Mouse (Mus musculus) embryonic fibroblast, embryonic 13.5 days (primary cell): ENCODE data around the gene Mfsd4b3. TPM values are rescaled to one million over a fixed set of nuclear protein-coding genes. Genes with fewer than 3 reads are reported as not detected.
"Not testable (repeated sequence)": the region's sequence is repeated elsewhere in the genome, so short reads cannot be mapped to it uniquely, and the experiment has no call there.

Source experiments
- H3K27ac ChIP-seq: 2 replicates; pipeline ENCODE4 v1.5.1; 2012; ENCODE audit warnings: low read length, control low read depth, inconsistent platforms; ENCODE audit not compliant: insufficient read depth
- H3K4me1 ChIP-seq: 2 replicates; pipeline ENCODE4 v1.6.1; 2011; ENCODE audit warnings: low read length; ENCODE audit not compliant: control insufficient read depth, insufficient read depth
- H3K4me3 ChIP-seq: 2 replicates; pipeline ENCODE4 v1.5.1; 2011; ENCODE audit warnings: mild to moderate bottlenecking, control low read depth, low read length; ENCODE audit not compliant: insufficient read depth
- CTCF ChIP-seq: IDR thresholded peaks from 2 replicates; pipeline ENCODE4 v1.5.1; 2011; ENCODE audit warnings: mild to moderate bottlenecking, control low read depth, low read length, moderate library complexity, borderline replicate concordance; ENCODE audit not compliant: insufficient read depth
- POLR2A ChIP-seq: IDR thresholded peaks from 2 replicates; pipeline ENCODE4 v1.6.1; 2011; ENCODE audit warnings: low read depth, mild to moderate bottlenecking, control low read depth, low read length, moderate library complexity
- polyA plus RNA-seq: library from polyadenylated mRNA; stranded (reverse); fragments of >200 nt; gene quantifications from 2 replicates; pipeline ENCODE4 v1.2.4, GENCODE M21; 2011; ENCODE audit warnings: low read depth; ENCODE audit not compliant: missing spikeins, insufficient read length

Mfsd4b3 gene
- polyA plus RNA-seq, 1 experiment, result 0.56 TPM

DNA sequence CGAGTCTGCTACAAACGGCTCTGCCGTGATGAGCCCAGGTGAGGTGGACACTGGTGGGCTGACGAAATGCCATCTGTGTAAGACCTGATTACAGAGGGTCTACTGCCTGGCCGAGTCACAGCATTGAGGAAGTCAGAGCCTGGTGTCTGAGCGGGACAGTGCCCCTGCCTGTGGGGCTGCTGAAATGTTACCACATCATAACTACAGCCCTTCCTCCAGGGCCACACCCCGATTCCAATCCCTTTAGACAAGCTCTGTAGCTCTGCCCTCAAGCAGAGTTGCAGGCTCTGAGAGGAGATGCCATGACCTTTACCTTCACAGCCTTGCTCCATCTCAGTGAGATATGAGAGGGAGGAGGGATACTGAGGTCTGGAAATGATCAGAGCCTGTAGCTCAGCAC lies 23.4 kb downstream of the Mfsd4b3 start:
- no peak overlapping the region for H3K4me3 ChIP-seq
- TF ChIP-seq POLR2A (no peak), CTCF (no peak)
- no peaks in the 10 kb centered on the region for H3K4me1 ChIP-seq
- no peak overlapping the region for H3K27ac ChIP-seq

DNA sequence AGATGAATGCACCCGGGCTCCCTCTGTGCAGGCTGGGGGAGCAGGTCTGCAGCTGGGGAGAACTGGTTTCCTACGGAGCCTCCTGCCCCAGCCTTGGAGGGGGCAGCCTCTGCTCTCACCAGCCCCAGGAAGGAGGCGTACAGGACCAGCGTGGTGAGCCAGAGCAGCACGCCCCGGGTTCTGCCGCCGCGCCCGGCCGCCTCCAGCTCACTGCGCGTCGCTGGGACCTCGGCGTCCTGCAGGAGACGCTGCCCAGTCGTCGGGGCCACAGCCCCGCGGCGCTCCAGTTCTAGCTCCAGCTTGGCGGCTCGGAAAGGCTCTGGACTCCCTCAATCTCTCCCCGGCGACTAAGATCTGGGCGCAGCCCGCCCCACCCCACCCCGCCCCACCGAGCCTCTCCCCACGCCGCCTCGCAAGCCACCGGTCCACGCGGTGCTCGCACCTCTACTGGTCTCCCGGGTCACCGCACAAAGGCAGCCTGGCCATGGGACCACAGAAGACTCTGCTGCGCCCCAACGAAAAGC lies 33.3 kb downstream of the Mfsd4b3 start, which contains the start of gene Mfsd4b2:
Mfsd4b2 (minus strand) TSS at position 308 of the 524 bp plus-strand sequence.
- Histone ChIP-seq H3K27ac (no peak within 1 kb of the TSS), H3K4me1 (no peaks in the 10 kb centered on the region), H3K4me3 (peak within 1 kb of the TSS; percentile 18)
- TF ChIP-seq CTCF, result no peak
- no peak for TF ChIP-seq POLR2A

DNA sequence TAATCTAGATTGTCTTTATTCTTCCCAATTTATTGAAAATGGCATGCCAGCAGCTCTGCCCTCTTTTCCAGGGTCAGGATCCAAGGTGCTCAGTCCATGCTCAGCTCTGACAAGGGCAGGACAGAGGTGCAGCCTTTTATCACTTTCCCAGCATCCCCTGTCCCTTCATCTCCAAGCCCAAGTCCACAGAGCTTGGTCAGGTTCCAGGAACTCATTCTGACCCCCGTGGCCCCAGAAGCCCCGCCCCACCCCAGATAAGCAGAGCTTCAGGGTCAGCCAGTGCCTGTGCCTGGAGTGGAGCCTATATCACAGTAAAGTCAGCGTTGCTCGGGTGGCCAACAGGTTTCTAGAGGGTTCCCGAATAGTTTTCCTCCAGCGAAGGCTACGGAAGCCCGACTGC lies 35.4 kb downstream of the Mfsd4b3 start:
- not testable (repeated sequence) for H3K4me1 ChIP-seq, H3K27ac ChIP-seq, H3K4me3 ChIP-seq

DNA sequence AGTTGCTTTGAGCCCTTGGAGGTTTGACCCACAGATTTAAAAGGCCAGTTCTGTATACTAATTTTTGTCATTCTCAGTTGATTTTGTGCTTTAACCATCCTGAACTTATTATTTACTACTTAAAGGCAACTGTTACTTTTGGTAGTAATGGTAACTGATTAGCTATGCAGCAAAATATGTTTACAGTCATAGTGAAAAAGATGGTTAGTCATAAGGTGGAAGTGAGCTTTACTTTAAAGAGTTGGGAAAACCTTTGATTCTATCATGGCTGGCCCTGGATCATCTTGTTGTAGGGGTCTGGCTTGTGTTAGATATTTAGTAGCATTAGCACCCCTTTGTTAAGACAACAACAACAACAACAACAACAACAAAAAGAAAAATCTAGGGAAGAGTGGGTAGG lies 47.3 kb downstream of the Mfsd4b3 start:
- no peak overlapping the region for H3K27ac ChIP-seq
- H3K4me1 ChIP-seq, result no peaks in the 10 kb centered on the region

DNA sequence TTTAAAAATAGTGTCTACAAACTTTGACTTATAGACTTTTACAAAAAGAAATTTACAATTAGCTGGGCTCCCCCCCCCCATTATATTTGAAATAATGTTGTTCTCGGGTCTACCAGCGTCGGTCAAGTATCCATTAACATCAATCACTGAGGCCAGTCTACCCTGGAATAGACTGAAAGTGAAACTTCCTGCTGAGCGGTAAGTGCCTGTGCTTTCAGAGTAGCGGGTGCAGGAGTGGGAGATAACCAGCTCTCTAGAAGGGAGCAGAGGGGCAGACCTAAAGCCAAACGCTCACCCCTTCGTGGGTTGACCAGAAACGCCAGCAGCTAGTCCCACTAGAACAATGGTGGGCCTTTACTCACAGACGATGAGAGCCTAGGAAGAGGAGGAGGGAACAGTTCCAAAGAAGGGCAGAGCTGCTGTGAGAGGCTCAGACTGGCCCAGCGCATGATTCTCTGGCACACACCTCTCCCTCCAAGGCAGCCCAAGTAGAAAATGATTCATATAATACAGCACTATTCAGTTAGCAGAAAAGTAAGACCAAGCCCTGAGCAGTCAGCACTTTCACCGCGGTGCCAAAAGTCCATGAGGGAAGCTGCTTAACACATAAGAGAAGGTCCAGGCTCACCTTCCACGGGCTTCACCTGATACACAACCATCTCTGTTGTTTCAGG lies 51.0 kb downstream of the Mfsd4b3 start:
- H3K27ac ChIP-seq, result no peak overlapping the region
- H3K4me3 ChIP-seq, result no peak overlapping the region
- no peaks in the 10 kb centered on the region for H3K4me1 ChIP-seq
- TF ChIP-seq CTCF (no peak), POLR2A (no peak)

More for the DNA sequence above, 47.3 kb downstream of the Mfsd4b3 start:
- H3K4me3 ChIP-seq, result no peak overlapping the region
- TF ChIP-seq CTCF (no peak), POLR2A (no peak)

DNA sequence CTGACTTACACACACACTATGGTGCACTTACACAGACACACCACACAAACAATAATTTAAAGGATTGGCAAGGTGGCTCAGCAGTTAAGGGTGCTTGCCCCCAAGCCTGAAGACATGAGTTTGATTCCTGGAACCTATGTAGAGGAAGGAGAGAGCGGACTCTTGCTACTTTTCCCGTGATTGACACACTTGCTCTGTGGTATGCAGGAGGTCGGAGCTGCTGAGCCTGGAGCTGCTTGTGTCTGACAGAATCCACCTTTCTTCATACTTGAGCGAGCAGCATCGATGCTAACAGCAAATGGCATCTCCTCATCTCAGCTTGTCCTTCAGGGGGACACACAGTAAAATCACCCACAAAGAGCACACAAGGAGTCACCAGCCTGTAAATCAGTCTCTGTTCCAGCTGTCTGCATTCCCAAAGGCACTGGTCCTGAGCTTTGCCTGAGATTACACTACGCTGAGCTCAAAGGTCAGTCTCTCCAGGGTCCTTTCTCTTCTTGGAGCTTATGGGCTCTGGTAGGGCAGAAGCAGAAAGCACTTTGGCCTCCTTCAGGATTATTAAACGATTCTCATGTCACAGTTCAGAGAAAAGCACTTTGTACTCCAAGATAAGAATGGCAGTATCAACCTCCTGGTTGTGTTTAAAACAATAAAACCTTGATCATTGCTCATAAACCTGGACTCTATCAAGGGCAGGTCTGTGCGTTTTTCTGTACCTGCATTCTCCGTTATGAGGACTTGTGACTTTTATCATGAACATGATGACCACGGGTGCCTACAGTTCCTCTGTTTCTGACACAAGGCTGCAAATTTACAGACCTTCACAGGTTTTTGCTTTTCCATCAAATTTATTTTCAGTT lies 52.9 kb downstream of the Mfsd4b3 start:
- no peaks in the 10 kb centered on the region for H3K4me1 ChIP-seq
- no peak overlapping the region for H3K27ac ChIP-seq
- no peak overlapping the region for H3K4me3 ChIP-seq
- no peak for TF ChIP-seq POLR2A
- no peak for TF ChIP-seq CTCF

DNA sequence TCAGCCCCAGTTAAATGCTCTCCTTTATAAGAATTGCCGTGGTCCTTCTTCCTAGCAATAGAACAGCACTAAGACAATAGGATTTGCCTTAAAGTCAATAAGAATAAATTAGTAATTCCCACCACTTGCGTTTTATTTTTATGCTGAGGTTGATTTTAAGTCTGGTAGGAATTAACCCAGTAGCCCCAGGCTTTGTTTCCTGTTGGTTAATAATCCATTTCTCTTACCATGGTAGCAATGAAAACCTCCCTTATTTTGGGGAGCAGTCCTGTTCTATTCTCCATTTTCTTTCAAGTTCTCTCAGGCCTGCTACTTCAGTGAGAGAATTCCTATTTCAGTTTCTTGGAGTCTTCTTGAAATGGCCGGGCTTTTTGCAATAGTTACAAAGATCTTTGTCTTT lies 55.8 kb downstream of the Mfsd4b3 start:
- no peak overlapping the region for H3K27ac ChIP-seq
- H3K4me1 ChIP-seq, result no peaks in the 10 kb centered on the region
- H3K4me3 ChIP-seq, result no peak overlapping the region
- TF ChIP-seq CTCF (no peak), POLR2A (no peak)

DNA sequence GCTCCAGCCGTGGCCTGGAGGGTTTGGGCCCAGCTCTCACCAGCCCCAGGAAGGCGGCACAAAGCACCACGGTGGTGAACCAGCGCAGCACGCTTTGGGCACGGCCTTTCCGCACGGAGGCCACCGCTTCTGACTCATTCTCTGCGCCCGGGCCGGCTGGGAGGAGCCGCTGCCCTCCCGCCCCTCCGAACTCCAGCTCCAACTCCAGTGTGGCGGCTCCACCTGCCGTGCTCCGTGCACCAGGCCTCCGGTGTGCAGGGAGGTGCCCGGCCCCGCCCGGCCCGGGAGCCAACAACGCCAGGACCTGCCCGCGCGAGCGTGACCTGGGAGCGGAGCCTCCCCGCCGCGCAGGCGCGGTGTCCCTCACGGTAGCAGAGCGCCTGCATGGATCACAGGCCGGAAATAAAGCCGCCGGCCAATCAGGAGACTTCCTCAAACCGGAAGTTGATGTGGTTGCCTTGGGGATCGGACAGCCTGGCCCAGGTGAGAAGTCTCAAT lies 61.0 kb downstream of the Mfsd4b3 start, which contains the start of gene Mfsd4b4:
Mfsd4b4 (minus strand) TSS at position 365 of the 498 bp plus-strand sequence.
- no peak within 1 kb of the TSS; the same call in 1 of the 2 replicates for H3K27ac ChIP-seq
- H3K4me1 ChIP-seq, result no peaks in the 10 kb centered on the region
- peak within 1 kb of the TSS; percentile 47 for H3K4me3 ChIP-seq
- TF ChIP-seq POLR2A (peak; percentile 76), CTCF (no peak)

Other genes with a start within 250 kb of the Mfsd4b3 start
- 34.4 and 40.9 TPM in 2 replicates for gene Rev3l, start 228.0 kb downstream of the Mfsd4b3 start, polyA plus RNA-seq
- 5.6 and 7.2 TPM in 2 replicates for gene Mfsd4b4, start 60.9 kb downstream of the Mfsd4b3 start, polyA plus RNA-seq
- gene Mfsd4b2, start 33.2 kb downstream of the Mfsd4b3 start, polyA plus RNA-seq, result not detected in 2 replicates
- not detected in 2 replicates for gene Mfsd4b5, start 26.5 kb upstream of the Mfsd4b3 start, polyA plus RNA-seq
- gene Mfsd4b1, start 65.1 kb upstream of the Mfsd4b3 start, polyA plus RNA-seq, result 0.19 TPM in 1 of 2 replicates, not detected in the other
- 1.6 and 1.8 TPM in 2 replicates for gene Slc16a10, start 182.1 kb upstream of the Mfsd4b3 start, polyA plus RNA-seq